Mouse (Mus musculus): ENCODE measurements around the gene Arhgap40. TPM values are rescaled to one million over a fixed set of nuclear protein-coding genes. Genes with fewer than 3 reads are reported as not detected.

The Arhgap40 gene
- total RNA-seq (2021) = under 1 TPM in 1 of 2 experiments, not detected in 1; 0.38 TPM
- long read RNA-seq = 0 reads

DNA sequence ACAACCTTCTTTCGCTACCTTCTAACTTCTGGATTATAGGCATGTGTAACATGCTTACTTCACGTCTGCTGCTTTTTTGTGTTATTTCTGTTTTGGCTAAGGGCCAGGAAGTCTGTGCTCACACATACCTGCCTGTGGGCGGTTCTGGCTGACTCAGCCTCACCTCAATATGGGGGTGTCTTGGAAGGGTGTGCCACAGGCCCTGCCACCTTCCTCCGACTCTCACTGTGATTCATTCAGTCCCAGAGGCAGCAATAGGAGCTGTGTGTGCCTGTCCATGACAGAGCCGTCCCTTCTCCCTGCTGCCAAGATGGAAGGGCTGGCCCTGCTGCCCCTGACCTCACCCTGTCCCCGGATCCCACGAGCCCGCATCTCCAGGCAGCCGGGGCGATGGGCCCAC, at the start of gene Arhgap40:
TSS of gene Arhgap40 (plus strand) at position 269 of the 400 bp plus-strand sequence.
- no peak for DNase-seq (ENCODE audit: low spot score in 2 of 2)

DNA sequence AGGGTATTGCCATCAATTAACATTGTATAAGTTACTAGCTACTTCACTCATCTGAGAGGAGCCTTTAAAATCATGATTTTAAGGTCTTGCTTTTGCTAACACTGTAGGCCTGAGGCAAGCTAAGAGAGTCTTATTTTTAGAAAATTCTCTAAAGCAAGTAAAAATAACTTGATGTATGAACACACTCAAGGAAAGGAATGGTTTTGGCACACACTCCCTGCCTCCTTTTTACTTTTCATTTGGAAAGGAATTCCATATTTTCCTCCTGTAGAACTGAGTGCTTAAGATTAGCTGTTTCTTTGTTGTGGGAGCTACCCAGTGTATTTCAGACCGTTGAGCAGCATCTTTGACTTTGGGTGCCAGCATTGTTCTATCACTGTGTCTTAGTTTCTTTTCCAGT, 38.4 kb upstream of the Arhgap40 start:
- DNase-seq (ENCODE audit: low spot score in 2 of 2) = no peak

DNA sequence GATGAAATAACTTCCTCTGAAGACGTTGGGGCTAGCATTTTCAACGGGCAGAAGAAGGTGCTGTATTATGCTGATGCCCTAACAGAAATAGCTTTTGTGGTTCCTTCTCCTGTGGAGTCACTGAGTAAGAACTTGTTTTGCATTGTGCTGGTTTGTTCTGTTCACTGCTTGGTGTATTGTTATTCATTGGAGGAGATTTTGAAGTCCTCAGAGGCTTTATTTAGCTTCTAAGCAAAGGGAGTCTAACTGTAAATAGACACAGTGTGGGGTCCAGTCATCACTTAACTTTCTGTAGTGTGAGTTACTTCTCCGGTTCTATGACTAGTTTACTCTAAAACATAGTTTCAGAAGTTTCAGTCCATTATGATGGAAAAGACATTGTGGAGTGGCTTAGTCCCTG, 35.0 kb upstream of the Arhgap40 start:
- no peak for DNase-seq (ENCODE audit: low spot score in 2 of 2)

DNA sequence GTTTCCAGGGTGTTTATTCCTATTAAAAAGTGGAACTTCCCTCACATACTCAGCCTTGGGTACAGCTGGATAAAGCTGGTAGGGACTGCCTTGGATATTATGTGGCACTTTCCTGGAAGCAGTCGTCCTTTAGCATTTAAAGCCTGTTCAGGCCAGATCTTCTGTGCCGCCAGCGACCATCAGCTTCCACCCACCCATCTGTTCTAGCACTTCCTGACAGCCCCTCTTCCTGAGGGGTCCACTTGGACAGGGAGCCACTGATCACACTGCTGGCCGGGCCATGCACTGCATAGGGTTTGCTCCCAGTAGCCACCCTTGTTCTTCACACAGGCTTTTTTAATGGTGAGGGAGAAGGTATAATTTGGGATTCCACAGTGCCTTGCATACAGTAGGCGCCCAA, 14.1 kb upstream of the Arhgap40 start:
- no peak for DNase-seq (ENCODE audit: low spot score in 2 of 2)

DNA sequence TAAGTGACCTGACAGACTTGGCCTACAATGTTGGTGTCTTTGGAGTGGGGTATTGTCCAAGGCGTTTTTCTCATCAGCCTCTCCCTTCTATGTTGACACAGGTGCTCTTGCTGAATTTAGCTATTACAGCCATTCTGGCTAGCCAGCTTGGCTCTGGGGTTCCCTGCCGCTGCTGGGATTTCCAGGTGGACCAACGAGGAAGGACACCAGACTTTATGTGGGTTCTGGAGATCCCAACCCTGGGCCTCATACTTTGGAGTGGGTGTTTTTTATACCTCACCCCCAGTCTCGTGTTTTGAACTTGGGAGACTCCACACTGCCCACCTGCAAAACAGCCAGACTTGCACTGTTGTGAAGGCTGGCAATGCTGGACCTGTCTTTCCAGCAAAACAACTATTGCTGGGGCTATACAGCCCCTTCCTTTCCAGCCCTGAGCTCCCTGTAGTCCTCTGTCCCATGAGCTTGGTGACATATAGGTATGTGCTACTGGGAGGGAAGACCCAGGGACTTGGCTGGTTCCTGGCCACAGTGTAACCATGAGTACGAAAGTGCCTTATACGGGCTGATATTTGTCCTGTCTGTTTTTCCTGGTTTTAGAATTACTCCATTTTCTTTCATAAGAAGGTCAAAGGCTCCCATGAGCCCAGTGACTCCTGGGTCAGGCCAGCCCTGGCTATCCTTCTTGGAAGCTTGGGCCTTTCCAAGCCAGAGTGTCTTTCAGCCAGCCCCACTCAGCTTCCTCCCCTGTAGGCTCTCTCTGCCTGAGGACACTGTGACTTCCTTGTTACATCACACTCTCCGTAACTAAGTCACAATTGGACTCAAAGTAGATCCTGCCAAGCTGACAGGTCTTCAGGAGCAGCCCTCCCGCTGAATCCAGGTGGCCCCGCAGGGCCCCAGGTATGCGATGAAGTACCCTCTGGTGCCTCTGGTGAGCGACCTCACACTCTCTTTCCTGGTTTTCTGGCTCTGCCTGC, 10.5 kb upstream of the Arhgap40 start, which contains the start of gene Adig:
TSS of gene Adig (plus strand) at position 777 of the 977 bp plus-strand sequence.
- DNase-seq (ENCODE audit: low spot score in 2 of 2) = no peak

DNA sequence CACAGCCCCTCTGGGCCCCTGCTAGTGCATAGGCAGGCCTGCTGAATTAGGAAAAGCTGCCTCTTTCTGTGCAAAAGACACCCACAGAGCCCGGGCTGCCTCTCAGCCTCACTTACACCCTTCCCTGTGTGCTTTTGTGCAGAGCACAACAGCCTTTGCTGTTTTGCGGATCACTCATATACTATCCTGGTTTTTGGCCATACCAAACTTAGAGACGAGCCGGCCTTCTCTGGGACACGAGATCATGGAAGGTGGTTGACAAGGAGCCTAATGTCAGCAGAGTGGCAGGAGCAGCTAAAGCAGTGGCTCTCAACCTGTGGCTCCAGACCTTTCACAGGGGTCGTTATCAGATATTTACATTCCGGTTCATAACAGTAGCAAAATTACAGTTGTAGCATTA, 9.4 kb upstream of the Arhgap40 start:
- no peak for DNase-seq (ENCODE audit: low spot score in 2 of 2)

DNA sequence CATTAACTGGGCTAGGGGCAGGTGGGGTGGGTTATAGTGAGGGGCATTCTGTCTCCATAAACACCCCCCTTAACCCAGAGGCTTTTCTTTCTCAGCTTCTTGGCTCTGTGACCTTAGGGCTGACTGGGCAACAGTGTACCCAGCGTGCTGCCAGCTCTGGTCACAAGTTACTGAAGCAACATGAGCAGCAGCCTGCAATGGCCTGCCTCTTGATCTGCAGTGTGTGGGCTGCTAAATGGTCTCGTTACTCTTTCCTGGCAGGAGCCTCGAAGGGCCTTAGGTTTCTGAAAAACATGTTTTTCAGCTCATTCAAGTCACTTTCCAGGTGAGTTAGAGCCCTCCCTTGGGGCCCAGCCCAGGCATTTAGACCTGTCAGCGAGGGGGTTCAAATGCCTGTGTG, 8.9 kb upstream of the Arhgap40 start:
- DNase-seq (ENCODE audit: low spot score in 2 of 2) = no peak

DNA sequence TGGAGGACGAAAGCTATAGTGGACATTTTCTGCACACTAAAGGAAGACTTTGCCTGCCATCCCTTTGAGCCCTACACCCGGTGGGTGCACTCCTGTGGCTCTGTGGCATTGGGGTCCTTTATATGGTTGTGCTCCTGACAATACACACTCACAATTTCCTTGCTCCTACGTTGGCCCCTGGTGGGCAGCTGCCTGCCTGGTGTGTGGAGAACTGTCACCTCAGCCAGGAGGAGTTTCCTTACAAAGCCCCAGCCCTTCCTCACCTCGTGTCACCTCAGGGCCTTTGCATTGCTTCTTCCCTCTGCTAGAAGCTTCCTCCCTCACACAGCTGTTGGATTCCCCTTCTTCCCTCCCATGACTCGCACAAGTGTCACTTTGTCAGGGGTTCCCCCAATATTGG, 6.1 kb upstream of the Arhgap40 start:
- no peak for DNase-seq (ENCODE audit: low spot score in 2 of 2)

DNA sequence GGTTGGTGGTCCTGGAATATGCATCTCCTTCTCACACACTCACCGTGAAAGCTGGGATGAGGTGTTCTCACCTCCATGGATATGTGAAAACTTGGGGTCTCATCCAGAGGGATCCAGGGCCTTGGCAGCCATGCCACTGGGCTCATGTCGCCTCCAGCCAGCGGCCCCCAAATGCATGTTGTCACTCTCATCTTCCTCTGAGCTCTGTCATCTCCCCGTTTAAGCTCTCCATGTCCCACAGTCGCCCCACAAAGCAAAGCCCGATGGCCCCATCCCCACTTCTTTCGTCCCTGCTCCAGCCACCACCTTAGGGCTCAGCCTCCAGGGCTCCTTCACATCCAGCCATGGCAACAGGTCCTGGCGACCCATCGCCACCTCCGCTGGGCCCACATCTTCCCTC, 5.5 kb upstream of the Arhgap40 start:
- DNase-seq (ENCODE audit: low spot score in 2 of 2) = no peak

DNA sequence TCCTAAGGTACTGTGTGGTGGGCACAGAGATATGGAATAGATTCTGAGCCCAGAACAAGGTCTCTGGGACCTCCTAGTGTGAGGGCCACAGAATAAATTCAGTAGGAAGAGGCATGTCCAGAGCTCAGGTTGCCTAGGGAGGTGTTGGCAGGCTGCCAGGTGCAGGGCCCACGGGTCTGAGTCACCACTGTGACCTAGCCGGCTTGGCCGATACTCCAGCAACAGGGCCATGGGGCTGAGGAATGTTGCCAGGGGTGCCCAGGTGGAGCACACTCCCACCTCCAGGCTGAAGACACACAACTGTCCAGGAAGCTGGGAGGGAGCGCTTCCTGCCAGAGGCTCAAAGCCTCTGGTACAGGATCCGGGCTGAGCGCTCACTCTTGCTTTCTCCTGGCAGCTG, 1.9 kb upstream of the Arhgap40 start:
- DNase-seq (ENCODE audit: low spot score in 2 of 2) = no peak

DNA sequence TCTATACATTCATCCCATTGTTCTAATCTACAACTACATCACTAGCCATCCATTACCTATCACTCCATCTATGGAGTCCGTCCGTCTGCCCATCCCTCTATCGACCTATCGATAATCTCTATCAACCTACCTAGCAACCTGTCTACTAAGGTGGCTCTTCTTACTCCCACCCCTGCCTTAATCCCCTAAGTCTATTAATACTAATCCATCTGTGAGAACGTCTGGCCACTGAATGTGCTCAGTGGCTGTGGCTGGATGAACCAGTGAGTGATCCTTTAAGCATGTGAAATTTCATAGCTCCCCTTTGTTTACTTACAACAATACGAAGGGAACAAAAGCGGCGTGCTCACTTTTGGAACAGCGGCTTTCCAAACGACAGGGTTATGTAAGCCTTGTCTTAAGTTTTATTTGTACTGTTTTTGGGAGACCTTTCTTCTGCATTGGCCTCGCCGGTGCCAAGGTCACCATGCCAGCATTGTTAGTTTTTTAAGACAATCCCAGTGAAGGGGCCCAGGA, 1.3 kb downstream of the Arhgap40 start:
- no peak for DNase-seq (ENCODE audit: low spot score in 2 of 2)

DNA sequence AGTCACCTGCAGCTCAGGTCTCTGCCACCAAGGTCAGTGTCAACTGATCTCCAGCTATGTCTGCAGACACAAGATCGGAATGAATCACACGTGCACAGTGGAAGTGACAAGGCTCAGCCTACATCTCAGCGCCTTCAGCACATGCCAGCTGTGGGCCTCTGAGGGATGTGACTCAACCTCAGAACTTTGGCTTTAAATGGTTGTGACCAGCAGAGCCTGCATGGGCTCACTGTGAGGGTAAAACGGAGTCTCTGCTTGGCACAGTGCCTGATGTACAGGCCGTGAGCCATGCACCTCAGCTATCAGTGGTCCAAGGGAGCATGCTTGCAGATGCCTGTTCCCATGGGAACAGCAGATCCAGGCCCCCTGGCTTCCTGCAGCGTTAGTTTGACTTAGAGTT, 6.0 kb downstream of the Arhgap40 start:
- no peak for DNase-seq (ENCODE audit: low spot score in 2 of 2)

DNA sequence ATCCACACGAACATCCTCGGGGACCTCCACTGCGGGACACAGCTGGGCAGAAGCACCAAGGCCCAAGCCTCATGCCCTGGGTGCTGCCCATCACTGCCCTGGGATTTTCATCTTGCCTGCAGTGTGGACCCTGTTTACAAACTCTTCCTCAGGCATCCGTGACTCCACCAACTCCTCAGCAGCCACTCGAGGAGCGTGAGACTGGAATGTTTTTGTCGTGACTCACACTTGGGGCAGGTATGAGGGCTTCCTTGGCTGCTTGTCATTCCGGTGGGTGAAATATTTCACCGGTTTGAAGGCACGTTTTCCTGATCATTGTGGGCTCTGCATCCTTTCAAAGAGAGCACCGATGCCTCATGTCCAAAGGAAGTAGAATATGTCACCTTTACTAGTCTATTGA, 6.5 kb downstream of the Arhgap40 start:
- DNase-seq (ENCODE audit: low spot score in 2 of 2) = no peak

DNA sequence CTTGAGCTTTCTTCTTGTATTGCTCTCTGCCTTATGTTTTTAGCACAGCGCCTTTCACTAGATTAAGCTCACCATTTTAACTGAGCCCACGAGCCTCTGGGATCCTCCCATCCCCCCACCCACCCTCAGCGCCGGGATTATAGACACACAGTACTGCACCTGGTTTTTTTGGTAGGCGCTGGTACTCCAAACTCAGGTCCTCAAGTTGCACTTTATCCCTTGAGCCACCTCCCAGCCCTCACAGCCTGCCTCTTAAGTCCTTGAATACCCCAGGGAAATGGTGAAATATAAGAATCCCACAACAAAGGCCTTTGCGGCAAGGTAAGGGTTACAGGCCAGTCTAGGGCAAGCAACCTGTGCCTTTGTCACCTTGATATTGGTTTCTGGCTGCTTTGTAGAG, 7.2 kb downstream of the Arhgap40 start:
- DNase-seq (ENCODE audit: low spot score in 2 of 2) = no peak

DNA sequence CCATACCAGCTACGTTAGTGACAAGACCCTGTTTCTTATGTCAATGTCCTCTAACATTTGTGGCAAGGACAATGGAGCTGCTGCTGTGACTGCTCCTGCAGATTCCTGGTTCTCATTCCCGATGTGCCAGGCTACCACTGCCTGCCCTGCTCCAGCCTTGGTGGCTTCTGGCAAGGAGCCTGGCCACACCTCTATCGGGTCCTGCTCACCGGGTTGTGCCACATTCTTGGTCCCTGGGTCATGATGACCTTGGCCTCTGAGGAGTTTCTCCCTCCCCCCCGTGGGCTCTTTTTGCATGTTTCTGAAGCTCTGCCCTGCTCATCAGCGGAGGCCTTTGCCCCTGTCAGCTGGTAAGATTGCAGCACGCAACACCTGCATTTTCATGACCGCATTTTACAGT, 10.5 kb downstream of the Arhgap40 start:
- no peak for DNase-seq (ENCODE audit: low spot score in 2 of 2)

DNA sequence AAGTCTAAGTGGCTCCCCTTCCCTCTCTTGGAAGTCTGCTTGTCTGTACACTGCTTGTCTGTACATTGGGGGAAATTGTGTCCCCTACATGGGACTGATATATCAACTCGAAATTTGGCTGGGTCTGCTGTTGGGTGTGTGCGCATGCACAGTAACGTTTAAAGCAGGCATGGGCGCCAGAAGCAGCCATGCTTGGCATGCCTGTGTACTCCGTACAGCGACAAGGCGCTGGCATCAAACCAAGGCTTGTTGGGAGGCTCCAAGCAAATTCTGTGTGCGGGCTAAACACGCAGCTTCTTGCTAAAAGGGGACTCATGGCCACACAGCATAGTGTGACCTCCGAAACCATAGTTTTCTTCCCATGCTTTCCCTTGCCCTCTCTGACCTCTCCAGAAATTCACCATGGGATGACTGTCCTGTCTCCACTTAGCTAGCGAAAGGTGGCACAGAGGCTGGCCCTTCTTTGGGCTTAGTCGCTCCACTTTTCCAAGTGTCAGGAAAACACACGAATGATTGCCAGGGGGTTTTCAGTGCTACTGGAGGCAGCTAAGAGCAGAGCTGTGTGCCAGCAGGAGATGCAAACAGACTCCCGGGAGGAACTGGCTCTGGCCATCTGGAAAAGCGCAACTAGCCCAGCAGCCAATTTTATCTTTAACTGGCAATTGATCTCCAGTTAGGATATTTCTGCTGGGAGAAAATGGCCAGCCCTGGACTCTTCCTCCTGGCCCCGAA, 11.7 kb downstream of the Arhgap40 start:
- peak; percentile 24 to 37 for DNase-seq (ENCODE audit: low spot score in 2 of 2)

DNA sequence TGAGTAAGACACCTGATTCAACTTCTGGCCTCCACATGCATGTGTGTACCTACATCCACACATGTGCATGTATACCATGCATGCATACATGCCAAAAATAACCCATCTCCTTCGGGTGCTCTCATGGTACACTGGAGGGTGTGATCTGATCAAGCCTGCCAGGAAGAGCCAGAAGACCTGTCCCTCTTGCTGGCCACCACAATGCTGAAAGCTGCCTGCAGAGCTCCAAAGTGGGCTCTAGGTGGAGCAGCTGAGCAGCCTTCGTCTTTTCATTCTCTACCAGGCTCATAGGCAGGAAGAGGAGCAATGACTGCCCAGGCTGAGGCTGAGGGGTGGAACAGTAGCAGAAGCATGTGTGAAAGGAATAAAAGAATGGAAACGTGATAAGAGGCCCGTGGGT, 21.5 kb downstream of the Arhgap40 start:
- DNase-seq (ENCODE audit: low spot score in 2 of 2) = peak; percentile 75 to 80

DNA sequence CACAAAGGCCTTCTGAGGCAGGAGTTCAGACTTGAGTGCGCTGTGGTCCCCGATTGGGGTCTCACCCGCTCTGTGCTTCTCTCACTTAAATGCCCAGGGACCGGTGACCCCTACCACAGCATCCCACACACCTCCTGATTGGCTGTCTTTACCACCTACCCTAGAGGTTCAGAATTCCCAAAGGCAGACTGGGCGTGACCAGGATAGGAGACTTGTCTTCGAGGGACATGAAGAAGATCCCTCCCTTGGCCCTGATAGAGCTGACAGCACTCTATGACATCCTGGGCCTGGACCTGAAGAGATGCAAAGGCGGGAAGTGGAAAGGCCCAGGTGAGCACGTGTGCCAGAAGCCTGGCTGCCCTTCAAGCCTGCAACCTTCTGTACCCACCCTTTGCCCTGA, 22.0 kb downstream of the Arhgap40 start:
- DNase-seq (ENCODE audit: low spot score in 2 of 2) = no peak

DNA sequence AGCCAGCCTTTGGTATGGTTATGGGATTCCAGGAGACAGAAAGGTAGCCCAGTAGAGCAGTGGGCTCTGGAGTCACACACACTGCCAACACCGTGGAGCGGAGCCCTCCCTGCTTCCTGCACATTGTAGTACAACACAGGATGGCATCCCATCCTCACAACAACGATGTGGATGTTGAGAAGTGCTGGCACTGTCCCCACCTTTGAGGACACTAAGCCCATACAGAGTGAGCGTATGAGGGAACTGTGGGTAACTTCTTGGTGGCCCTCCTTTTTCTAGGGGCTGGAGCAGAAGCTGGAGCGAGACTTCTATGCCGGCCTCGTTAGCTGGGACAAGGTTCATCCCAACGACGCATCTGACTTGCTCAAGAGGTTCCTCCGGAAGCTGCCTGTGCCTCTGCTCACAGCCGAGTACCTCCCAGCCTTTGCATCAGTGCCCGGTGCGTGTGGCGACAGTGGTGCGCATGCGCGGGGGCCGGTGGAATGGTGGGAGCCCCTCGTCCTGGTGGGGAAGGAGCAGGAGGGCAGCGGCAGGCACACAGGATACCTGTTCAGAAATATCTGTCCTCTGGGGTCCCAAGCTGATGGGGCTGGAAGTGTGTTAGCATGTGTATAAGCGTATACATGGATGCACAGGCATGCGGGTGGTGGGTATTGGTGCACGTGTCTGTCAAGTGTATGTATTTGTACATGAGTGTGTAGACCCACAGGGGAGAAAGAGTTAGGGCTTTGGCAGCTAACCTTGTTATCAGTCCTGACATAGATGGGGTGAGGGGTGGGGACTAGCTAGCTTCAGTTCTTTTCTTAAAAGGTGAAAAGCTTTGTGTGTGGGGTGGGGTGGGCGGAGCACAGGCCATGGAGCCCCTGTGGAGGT, 27.1 kb downstream of the Arhgap40 start:
- no peak for DNase-seq (ENCODE audit: low spot score in 2 of 2)

DNA sequence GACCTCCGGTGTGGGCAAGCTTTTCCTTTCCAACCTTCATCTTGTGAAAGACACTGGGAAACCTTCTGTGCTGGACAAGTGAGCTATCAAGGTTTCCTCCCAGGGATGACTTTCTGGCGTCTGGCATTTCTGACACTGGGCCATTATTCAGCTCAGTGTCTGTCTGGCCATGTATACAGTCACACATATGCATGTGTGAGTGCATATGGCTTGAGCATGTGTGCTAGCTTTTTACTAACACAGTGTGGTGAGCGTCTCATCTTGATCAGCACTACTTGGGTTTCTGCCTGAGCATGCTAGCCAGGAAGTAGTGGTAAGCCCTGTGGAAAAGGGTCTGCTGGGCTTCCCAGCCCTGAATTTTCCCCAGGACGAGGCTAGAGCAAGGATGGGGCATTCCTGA, 28.7 kb downstream of the Arhgap40 start:
- no peak for DNase-seq (ENCODE audit: low spot score in 2 of 2)

DNA sequence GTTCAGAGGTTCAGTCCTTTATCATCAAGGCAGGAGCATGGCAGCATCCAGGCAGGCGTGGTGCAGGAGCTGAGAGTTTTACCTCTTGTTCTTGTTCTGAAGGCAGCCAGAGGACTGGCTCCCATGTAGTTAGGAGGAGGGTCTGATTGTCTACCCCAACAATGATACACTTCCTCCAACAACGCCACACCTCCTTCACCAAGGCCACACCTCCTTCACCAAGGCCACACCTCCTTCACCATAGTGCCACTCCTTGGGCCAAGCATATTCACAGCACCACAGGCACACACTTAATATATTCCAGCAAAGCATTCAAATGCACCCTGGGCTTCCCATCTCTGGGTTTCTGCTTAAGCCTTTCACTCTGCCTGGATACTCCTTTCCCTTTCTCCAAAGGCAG, 32.7 kb downstream of the Arhgap40 start:
- DNase-seq (ENCODE audit: low spot score in 2 of 2) = no peak

Measured in layer of hippocampus, postnatal 10 days (tissue).